Mouse (Mus musculus) neutrophil, adult 83 days (primary cell): ENCODE data around the gene Bach1. TPM values are rescaled to one million over a fixed set of nuclear protein-coding genes. Genes with fewer than 3 reads are reported as not detected.

Experiments
- total RNA-seq, 2 experiments: library from RNA; stranded (reverse); gene quantifications; one replicate each; pipeline ENCODE4 v1.2.4; 2023

Gene Bach1
- 10 to 100 TPM; 70.0 to 84.0 TPM for total RNA-seq

DNA sequence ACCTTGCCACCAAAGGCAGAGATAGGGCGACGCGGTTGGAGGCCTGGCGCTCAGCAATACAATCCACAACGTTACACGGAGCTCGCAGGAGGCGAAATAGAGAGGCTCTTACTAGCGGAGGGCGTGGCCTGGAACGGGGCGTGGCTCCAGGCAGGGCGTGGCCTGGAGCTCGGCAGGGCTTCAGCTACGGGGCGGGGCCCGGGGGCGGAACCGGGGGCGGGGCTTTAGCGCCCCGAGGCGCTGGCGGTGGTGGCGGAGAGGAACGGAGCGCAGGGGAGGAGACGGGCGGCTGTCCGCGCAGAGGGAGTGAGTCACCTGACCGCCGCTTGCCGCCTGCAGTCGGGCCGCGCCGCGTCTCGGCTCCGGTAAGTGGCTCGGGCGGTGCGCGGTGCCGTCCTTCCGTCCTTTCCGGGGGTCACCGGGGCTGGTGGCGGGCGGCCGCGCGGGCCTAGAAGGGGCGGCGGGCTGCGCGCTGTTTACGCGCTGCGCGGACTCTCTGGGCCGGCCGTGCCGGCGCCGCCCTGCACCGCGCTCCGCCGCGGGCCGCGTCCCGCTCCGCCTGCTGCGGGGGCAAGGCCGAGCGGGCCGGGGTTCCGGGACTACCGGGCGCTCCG lies at the start of gene Bach1:
Gene Bach1, plus strand, starts transcription at position 254 of the 614 bp plus-strand sequence.

Other genes starting within 250 kb of the Bach1 start
- 10 to 100 TPM; 38.4 to 40.8 TPM for gene Usp16, start 244.2 kb upstream of the Bach1 start, total RNA-seq
- 100 to 1,000 TPM in 1 of 2 experiments, 10 to 100 TPM in 1; 96.4 to 102 TPM for gene Cct8, start 203.1 kb upstream of the Bach1 start, total RNA-seq
- gene Map3k7cl, start 145.6 kb upstream of the Bach1 start, total RNA-seq, result not detected